Comparison of ENCODE assay signal across 10 mouse cellular contexts in the genomic region with DNA sequence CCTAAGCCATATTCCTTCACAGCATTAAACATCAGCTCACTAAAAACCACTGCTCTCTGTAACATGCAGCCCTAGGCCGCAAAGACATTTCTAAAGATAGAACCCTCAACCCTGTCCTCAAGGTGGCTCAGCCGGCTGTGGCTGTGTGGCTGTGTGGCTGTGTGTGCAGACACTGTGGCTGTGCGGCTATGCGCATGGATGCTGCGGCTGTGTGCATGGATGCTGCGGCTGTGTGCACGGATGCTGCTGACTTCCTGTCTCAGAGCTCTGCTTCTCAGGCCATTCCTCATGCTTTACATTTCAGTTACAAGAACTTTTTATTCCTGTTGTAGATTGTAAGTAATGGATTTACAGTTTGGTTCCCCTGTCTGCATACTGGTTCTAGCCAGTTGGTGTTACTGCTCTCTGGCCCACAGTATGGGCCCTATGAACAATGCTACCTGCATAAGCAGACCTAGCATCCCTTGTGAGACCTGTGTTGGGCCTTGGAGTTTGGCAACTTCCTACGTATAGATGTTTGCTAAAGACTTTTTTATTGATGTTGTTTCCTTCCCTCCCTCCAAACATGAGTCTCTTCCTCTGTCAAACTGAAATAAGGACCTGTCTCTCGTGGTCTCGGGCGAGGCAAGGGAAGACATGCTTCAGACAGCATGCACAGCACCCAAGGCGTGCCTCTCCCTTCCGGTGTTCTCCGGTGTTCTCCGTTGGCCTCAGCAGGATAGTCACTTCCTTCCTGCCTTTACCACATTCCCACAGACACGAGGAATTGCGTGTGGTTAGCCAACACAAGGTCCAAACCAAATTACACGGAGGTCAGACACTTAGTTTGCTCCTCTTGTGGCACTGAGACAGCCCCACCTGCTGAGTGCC.
DNase-seq lines count a peak whose midpoint lies in the region; ATAC-seq lines count a peak whose summit lies in the region.
"Had no signal": no experiment of that assay in that cellular context is flagged by ENCODE, and none has a peak within 500 bp of the region (broad histone marks: within the 10 kb centered on the region; RNA-seq: fewer than 3 reads in every experiment).

No protein-coding gene starts in this region.

- no peaks in the 10 kb centered on the region for H3K36me3 ChIP-seq in embryonic facial prominence, embryonic 10.5 days (replicated peaks)
- H3K36me3 ChIP-seq in hindbrain, embryonic 14.5 days (replicated peaks; ENCODE audit: control insufficient read depth, insufficient read depth): no peaks in the 10 kb centered on the region
- no peaks in the 10 kb centered on the region for H3K36me3 ChIP-seq in neural tube, embryonic 12.5 days

- peak; percentile 61 for ATAC-seq in CD4-positive, CD25-positive, alpha-beta regulatory T cell, adult 4 months
- ATAC-seq in hindbrain, embryonic 14.5 days (ENCODE audit: low FRiP score): no peak
- no peak for ATAC-seq in neural tube, embryonic 12.5 days (ENCODE audit: low FRiP score, low read depth)

- no peak overlapping the region for H3K4me2 ChIP-seq in hindbrain, embryonic 14.5 days (replicated peaks)
- H3K4me2 ChIP-seq in neural tube, embryonic 12.5 days (replicated peaks): no peak overlapping the region

- intact Hi-C loops in left cerebral cortex, postnatal 14 days (cut with DNase I): no loop called here

- no peak overlapping the region for H3K9ac ChIP-seq in hindbrain, embryonic 14.5 days
- no peak overlapping the region for H3K9ac ChIP-seq in neural tube, embryonic 12.5 days

- H3K27me3 ChIP-seq in embryonic facial prominence, embryonic 10.5 days (replicated peaks; ENCODE audit: low read depth, poor library complexity, severe bottlenecking): peaks cover 9% of the 10 kb centered on the region
- H3K27me3 ChIP-seq in hindbrain, embryonic 14.5 days (ENCODE audit: control insufficient read depth, insufficient read depth, low read length): no peaks in the 10 kb centered on the region
- no peaks in the 10 kb centered on the region for H3K27me3 ChIP-seq in neural tube, embryonic 12.5 days (replicated peaks)

- H3K27ac ChIP-seq in embryonic facial prominence, embryonic 10.5 days (replicated peaks): peak overlapping the region; percentile 86
- H3K27ac ChIP-seq in hindbrain, embryonic 14.5 days: peak overlapping the region; percentile 60
- peak overlapping the region; percentile 63 for H3K27ac ChIP-seq in neural tube, embryonic 12.5 days

- 83% methylated on average over 18 of the region's 18 CpGs for WGBS in embryonic facial prominence, embryonic 10.5 days
- WGBS in hindbrain, embryonic 14.5 days: 70% methylated on average over 18 of the region's 18 CpGs
- WGBS in neural tube, embryonic 12.5 days: 75% methylated on average over 18 of the region's 18 CpGs

- H3K4me3 ChIP-seq in embryonic facial prominence, embryonic 10.5 days: no peak overlapping the region
- no peak overlapping the region for H3K4me3 ChIP-seq in hindbrain, embryonic 14.5 days (replicated peaks; ENCODE audit: low read length)
- H3K4me3 ChIP-seq in neural tube, embryonic 12.5 days: no peak overlapping the region

- DNase-seq in embryonic facial prominence, embryonic 10.5 days (ENCODE audit: low spot score): no peak
- DNase-seq in hindbrain, embryonic 14.5 days (ENCODE audit: low spot score): no peak
- no peak for DNase-seq in left cerebral cortex, postnatal 14 days (ENCODE audit: low spot score in 2 of 2)
- no peak for DNase-seq in kidney, adult 18-20 months
- DNase-seq in heart, adult 8-10 months (ENCODE audit: low spot score): no peak
- DNase-seq in embryo, embryonic 11 days: no peak
- DNase-seq: cerebellum, adult 9-10 months; kidney, postnatal 36 days had no signal

- H3K4me1 ChIP-seq in embryonic facial prominence, embryonic 10.5 days: peaks cover 69% of the 10 kb centered on the region
- peaks cover 42% of the 10 kb centered on the region for H3K4me1 ChIP-seq in hindbrain, embryonic 14.5 days (replicated peaks; ENCODE audit: control insufficient read depth, insufficient read depth, low read length)
- peaks cover 62% of the 10 kb centered on the region for H3K4me1 ChIP-seq in neural tube, embryonic 12.5 days

- no peaks in the 10 kb centered on the region for H3K9me3 ChIP-seq in embryonic facial prominence, embryonic 10.5 days
- H3K9me3 ChIP-seq in hindbrain, embryonic 14.5 days (ENCODE audit: control insufficient read depth, low read length): no peaks in the 10 kb centered on the region
- H3K9me3 ChIP-seq in neural tube, embryonic 12.5 days: no peaks in the 10 kb centered on the region
